Mouse (Mus musculus) CH12.LX (cell line): ENCODE measurements at regions not wholly inside any gene's neighbourhood (a gene's known extent, or its start where the extent isn't known, plus 50 kb on each side); places are given as distances from the start of the nearest gene placed in this dataset.

Experiments
- CHD2 ChIP-seq: IDR thresholded peaks from 2 replicates; pipeline ENCODE4 v1.6.1; 2011; ENCODE audit warnings: low read length, improper control_type of control experiment
- CTCF ChIP-seq, 2 experiments: IDR thresholded peaks in 1 of 2; conservative IDR thresholded peaks in 1 of 2; 2 replicates each; pipeline ENCODE4 v1.5.1; 2011 to 2012; ENCODE audit warnings: low read depth in 2 of 2, low read length in 2 of 2, improper control_type of control experiment in 1 of 2, inconsistent platforms in 1 of 2, mild to moderate bottlenecking in 1 of 2, moderate library complexity in 1 of 2
- EP300 ChIP-seq: IDR thresholded peaks from 2 replicates; pipeline ENCODE4 v1.6.1; 2011; ENCODE audit warnings: low read length, improper control_type of control experiment
- MEF2A ChIP-seq: IDR thresholded peaks from 2 replicates; pipeline ENCODE4 v1.6.1; 2014; ENCODE audit warnings: low read depth, mild to moderate bottlenecking, inconsistent platforms, low read length, improper control_type of control experiment, borderline replicate concordance
- NRF1 ChIP-seq: IDR thresholded peaks from 2 replicates; pipeline ENCODE4 v1.6.1; 2014; ENCODE audit warnings: low read depth, mild to moderate bottlenecking, inconsistent platforms, low read length, improper control_type of control experiment, moderate library complexity
- POLR2A ChIP-seq: IDR thresholded peaks from 2 replicates; pipeline ENCODE4 v1.6.1; 2011; ENCODE audit warnings: low read depth, mild to moderate bottlenecking, improper control_type of control experiment, low read length
- USF1 ChIP-seq: IDR thresholded peaks from 2 replicates; pipeline ENCODE4 v1.6.1; 2014; ENCODE audit warnings: low read depth, mild to moderate bottlenecking, inconsistent platforms, low read length, improper control_type of control experiment
- ZC3H11A ChIP-seq: IDR thresholded peaks from 2 replicates; pipeline ENCODE4 v1.6.1; 2012; ENCODE audit warnings: low read depth, mild to moderate bottlenecking, inconsistent platforms, low read length, improper control_type of control experiment
- ZNF384 ChIP-seq: IDR thresholded peaks from 2 replicates; pipeline ENCODE4 v1.6.1; 2012; ENCODE audit warnings: low read depth, low read length, improper control_type of control experiment, inconsistent platforms

- no peak for TF ChIP-seq MEF2A
- no peak for TF ChIP-seq EP300
- no peak for TF ChIP-seq CTCF (conservative IDR thresholded peaks at IDR 0.05 in 1 of 2, IDR thresholded peaks at IDR 0.05 in 1 of 2; ENCODE audit: low read depth in 2 of 2, low read length in 2 of 2)
- no peak for TF ChIP-seq USF1
- no peak for TF ChIP-seq ZC3H11A
- TF ChIP-seq POLR2A = no peak
- no peak for TF ChIP-seq ZNF384
- TF ChIP-seq NRF1 = no peak
- no peak for TF ChIP-seq CHD2
These were observed 398.0 kb upstream of the Sel1l start for GRCm38 (mm10) chr12:92246790-92247451.
